Mouse (Mus musculus): ENCODE data around the gene Lgi4. TPM values are rescaled to one million over a fixed set of nuclear protein-coding genes. Genes with fewer than 3 reads are reported as not detected.

Lgi4 gene
- total RNA-seq, 2 experiments from 2014 or later, result 0.57 TPM; not detected in 1

- ATAC-seq (replicated peaks; ENCODE audit: poor library complexity), result no peak
Observed at GRCm38 (mm10) chr7:31074713-31075069, 15.5 kb downstream of the Lgi4 start.

- no peak for ATAC-seq (replicated peaks; ENCODE audit: poor library complexity)
Observed at GRCm38 (mm10) chr7:31076492-31076891, 17.4 kb downstream of the Lgi4 start, which contains the start of gene Fxyd3. Gene Fxyd3 (minus strand): TSS chr7:31076704.

GRCm38 (mm10) chr7:31077470-31077869, 18.3 kb downstream of the Lgi4 start:
- no peak for ATAC-seq (replicated peaks; ENCODE audit: poor library complexity)

- ATAC-seq (replicated peaks; ENCODE audit: poor library complexity), result peak; percentile 87
Observed at GRCm38 (mm10) chr7:31077885-31078445, 18.8 kb downstream of the Lgi4 start.

- no peak for ATAC-seq (replicated peaks; ENCODE audit: poor library complexity)
Observed at GRCm38 (mm10) chr7:31079670-31080069, 20.5 kb downstream of the Lgi4 start.

GRCm38 (mm10) chr7:31080611-31081010, 21.5 kb downstream of the Lgi4 start:
- ATAC-seq (replicated peaks; ENCODE audit: poor library complexity), result no peak

- no peak for ATAC-seq (replicated peaks; ENCODE audit: poor library complexity)
Observed at GRCm38 (mm10) chr7:31081106-31081505, 22.0 kb downstream of the Lgi4 start.

GRCm38 (mm10) chr7:31082106-31082505, 23.0 kb downstream of the Lgi4 start:
- no peak for ATAC-seq (replicated peaks; ENCODE audit: poor library complexity)

- ATAC-seq (replicated peaks; ENCODE audit: poor library complexity), result no peak
Observed at GRCm38 (mm10) chr7:31082831-31083588, 23.9 kb downstream of the Lgi4 start.

- no peak for ATAC-seq (replicated peaks; ENCODE audit: poor library complexity)
Observed at GRCm38 (mm10) chr7:31084140-31084539, 25.0 kb downstream of the Lgi4 start.

- no peak for ATAC-seq (replicated peaks; ENCODE audit: poor library complexity)
Observed at GRCm38 (mm10) chr7:31085171-31085570, 26.0 kb downstream of the Lgi4 start.

- no peak for ATAC-seq (replicated peaks; ENCODE audit: poor library complexity)
Observed at GRCm38 (mm10) chr7:31086175-31086755, 27.1 kb downstream of the Lgi4 start.

GRCm38 (mm10) chr7:31087262-31087661, 28.1 kb downstream of the Lgi4 start:
- no peak for ATAC-seq (replicated peaks; ENCODE audit: poor library complexity)

GRCm38 (mm10) chr7:31088206-31088605, 29.1 kb downstream of the Lgi4 start:
- ATAC-seq (replicated peaks; ENCODE audit: poor library complexity), result no peak

GRCm38 (mm10) chr7:31089721-31090120, 30.6 kb downstream of the Lgi4 start:
- peak; percentile 87 for ATAC-seq (replicated peaks; ENCODE audit: poor library complexity)

- ATAC-seq (replicated peaks; ENCODE audit: poor library complexity), result peak; percentile 18; the same call in 1 of the 2 replicates
Observed at GRCm38 (mm10) chr7:31094774-31095501, 35.8 kb downstream of the Lgi4 start.

GRCm38 (mm10) chr7:31096892-31097564, 37.9 kb downstream of the Lgi4 start:
- peak; percentile 15; the same call in 1 of the 2 replicates for ATAC-seq (replicated peaks; ENCODE audit: poor library complexity)

- ATAC-seq (replicated peaks; ENCODE audit: poor library complexity), result peak; percentile 90
Observed at GRCm38 (mm10) chr7:31097583-31098248, 38.6 kb downstream of the Lgi4 start.

- ATAC-seq (replicated peaks; ENCODE audit: poor library complexity), result no peak
Observed at GRCm38 (mm10) chr7:31098697-31099611, 39.8 kb downstream of the Lgi4 start.

All from megakaryocyte progenitor cell, adult 5-6 weeks (primary cell).